Mouse (Mus musculus) C2C12 (cell line): ENCODE results near the gene Gsg1l.

Source experiments
- CEBPB ChIP-seq: IDR thresholded peaks from one replicate; pipeline ENCODE4 v1.6.1; 2011; ENCODE audit warnings: low read depth, mild to moderate bottlenecking, control low read depth, moderate library complexity
- CTCF ChIP-seq: IDR thresholded peaks from one replicate; pipeline ENCODE4 v1.5.1; 2011; ENCODE audit not compliant: control insufficient read depth, insufficient read depth, insufficient read length
- MAX ChIP-seq: IDR thresholded peaks from one replicate; pipeline ENCODE4 v1.6.1; 2011; ENCODE audit warnings: mild to moderate bottlenecking, control low read depth
- MYOD1 ChIP-seq: IDR thresholded peaks from one replicate; pipeline ENCODE4 v1.6.1; 2011; ENCODE audit warnings: low read depth; ENCODE audit not compliant: control insufficient read depth, insufficient read length
- USF1 ChIP-seq: IDR thresholded peaks from one replicate; pipeline ENCODE4 v1.6.1; 2011; ENCODE audit warnings: low read depth, mild to moderate bottlenecking, control low read depth, moderate library complexity

DNA sequence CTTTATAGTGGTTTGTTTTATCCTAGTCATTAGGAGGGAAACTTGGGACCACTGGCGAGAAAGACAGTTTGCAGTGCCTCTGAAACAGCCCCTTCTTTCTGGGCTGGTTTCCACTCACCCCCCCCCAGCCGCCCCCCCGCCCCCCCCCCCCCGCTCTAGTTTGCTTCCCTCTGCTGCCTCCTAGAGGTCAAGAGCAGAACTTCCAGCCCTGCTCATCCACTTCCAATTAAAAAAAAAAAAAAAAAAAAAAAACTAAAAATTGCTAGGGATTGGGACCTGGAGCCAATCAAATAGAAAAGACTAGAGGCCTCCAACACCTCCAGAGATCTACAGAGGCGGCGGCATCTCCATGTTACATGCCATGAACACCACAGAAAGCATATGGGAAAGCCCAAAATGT lies 5.9 kb upstream of the Gsg1l start:
- TF ChIP-seq CTCF (no peak), MYOD1 (no peak), MAX (no peak), USF1 (no peak), CEBPB (no peak)
